Comparison of ENCODE assay signal across 8 mouse cellular contexts in the genomic region with DNA sequence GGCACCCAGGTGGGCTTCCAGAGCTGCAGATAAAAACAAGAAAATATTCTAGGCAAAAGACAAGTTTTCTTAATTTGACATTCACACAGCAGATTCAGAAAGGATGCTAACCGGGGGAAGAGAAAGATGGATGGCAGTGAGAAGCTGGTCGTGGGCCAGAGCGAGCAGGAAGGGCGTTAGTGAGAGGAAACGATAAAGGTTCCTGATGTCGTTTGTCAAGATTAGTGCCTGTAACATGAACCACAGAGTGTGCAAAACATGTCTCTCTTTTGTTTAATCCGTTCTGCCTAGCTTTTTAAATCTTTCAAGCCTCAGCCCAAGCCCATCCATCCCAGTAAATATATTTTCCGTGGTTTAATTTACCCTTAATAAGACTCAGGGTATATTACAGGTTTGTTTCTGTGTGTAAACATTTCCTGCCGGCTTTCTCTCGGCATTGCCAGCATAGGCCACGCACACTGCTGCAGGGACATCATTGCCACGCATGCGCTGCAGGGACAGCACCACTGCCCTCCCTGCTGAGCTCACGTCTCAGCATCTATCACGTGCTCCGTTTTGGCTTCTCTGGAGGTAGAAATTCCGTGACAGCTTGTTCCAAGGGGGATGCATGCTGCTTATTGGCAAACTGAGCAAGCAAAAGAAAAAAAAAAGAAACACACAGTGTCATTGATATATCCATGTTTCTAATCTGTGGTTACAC.
DNase-seq lines count a peak whose midpoint lies in the region; ATAC-seq and TF ChIP-seq lines count a peak whose summit lies in the region.

No protein-coding gene starts in this region.

- no peak overlapping the region for H3K9ac ChIP-seq in liver, adult 2 months (ENCODE audit: low read depth, low read length)
- H3K9ac ChIP-seq in stomach, embryonic 14.5 days (replicated peaks; ENCODE audit: low read depth, low read length) = no peak overlapping the region

- peaks cover 4% of the 10 kb centered on the region for H3K4me1 ChIP-seq in liver, adult 2 months (ENCODE audit: control insufficient read depth, insufficient read depth, low read length)
- H3K4me1 ChIP-seq in stomach, embryonic 14.5 days (ENCODE audit: control insufficient read depth, insufficient read depth, low read length) = peaks cover 23% of the 10 kb centered on the region

- H3K27me3 ChIP-seq in liver, adult 2 months (ENCODE audit: control insufficient read depth, insufficient read depth, low read length) = no peaks in the 10 kb centered on the region
- no peaks in the 10 kb centered on the region for H3K27me3 ChIP-seq in stomach, embryonic 14.5 days (ENCODE audit: control insufficient read depth, insufficient read depth, low read length)

- H3K4me2 ChIP-seq in stomach, embryonic 14.5 days (replicated peaks; ENCODE audit: low read depth, low read length) = no peak overlapping the region

- peak; percentile 62 for DNase-seq in right cerebral cortex, adult 18-20 months
- no peak for DNase-seq in right cerebral cortex, adult 2 months (ENCODE audit: low spot score in 2 of 2)
- DNase-seq in cerebellum, postnatal 36 days = peak; percentile 88 to 90
- peak; percentile 26 to 40 for DNase-seq in kidney, adult 8-10 months
- DNase-seq in liver, adult 2 months (ENCODE audit: extremely low read depth, low read depth, low spot score) = no peak
- no peak for DNase-seq in thymus, postnatal 14 days

- WGBS in liver, adult 2 months = 78% methylated on average over 17 of the region's 17 CpGs
- WGBS in stomach, embryonic 14.5 days = 29% methylated on average over 17 of the region's 17 CpGs

- no peaks in the 10 kb centered on the region for H3K36me3 ChIP-seq in liver, adult 2 months (ENCODE audit: control insufficient read depth, insufficient read depth, low read length)
- peaks cover 3% of the 10 kb centered on the region; the same call in 1 of the 2 replicates for H3K36me3 ChIP-seq in stomach, embryonic 14.5 days (ENCODE audit: control insufficient read depth, insufficient read depth, low read length)

- 0 out of 2 replicates have a peak overlapping the region, but pooled peaks have one; percentile 49 for H3K27ac ChIP-seq in liver, adult 2 months (replicated peaks; ENCODE audit: insufficient read depth, low read depth, low read length)
- peak overlapping the region; percentile 64; the same call in 1 of the 2 replicates for H3K27ac ChIP-seq in stomach, embryonic 14.5 days (ENCODE audit: low read length)

- H3K4me3 ChIP-seq in liver, adult 2 months (ENCODE audit: insufficient read depth, low read depth, low read length) = no peak overlapping the region
- H3K4me3 ChIP-seq in stomach, embryonic 14.5 days (ENCODE audit: low read depth, low read length) = no peak overlapping the region

- no peaks in the 10 kb centered on the region for H3K9me3 ChIP-seq in stomach, embryonic 14.5 days (ENCODE audit: control insufficient read depth, low read depth, low read length)

- no peak for TF ChIP-seq POLR2A in liver, adult 2 months (IDR thresholded peaks at IDR 0.05; ENCODE audit: extremely low read depth, insufficient read depth, low read length)

- peaks cover 10% of the 10 kb centered on the region for H3K79me2 ChIP-seq in liver, adult 2 months (ENCODE audit: control insufficient read depth, insufficient read depth, low read length)

- no peak for TF ChIP-seq CTCF in liver, adult 2 months (IDR thresholded peaks at IDR 0.05; ENCODE audit: low read depth, low read length)

- 0 out of 2 replicates have a peak, but pooled peaks have one; percentile 10 for ATAC-seq in stomach, embryonic 14.5 days (ENCODE audit: insufficient number of reproducible peaks, insufficient read depth, low FRiP score, low read depth)
- no peak for ATAC-seq in inflammation-experienced regulatory T-cells, adult 6 months

Comparison
In these comparisons a context has a peak if more than half of its experiments do, and no peak if none do; other contexts are left out.
1. DNase-seq: peak in right cerebral cortex, adult 18-20 months (single experiment), cerebellum, postnatal 36 days (2 of 2) and kidney, adult 8-10 months (2 of 2); none in right cerebral cortex, adult 2 months (0 of 2), liver, adult 2 months (single experiment) and thymus, postnatal 14 days (single experiment).